20 mouse cellular contexts compared by ENCODE assay signal in the genomic region with DNA sequence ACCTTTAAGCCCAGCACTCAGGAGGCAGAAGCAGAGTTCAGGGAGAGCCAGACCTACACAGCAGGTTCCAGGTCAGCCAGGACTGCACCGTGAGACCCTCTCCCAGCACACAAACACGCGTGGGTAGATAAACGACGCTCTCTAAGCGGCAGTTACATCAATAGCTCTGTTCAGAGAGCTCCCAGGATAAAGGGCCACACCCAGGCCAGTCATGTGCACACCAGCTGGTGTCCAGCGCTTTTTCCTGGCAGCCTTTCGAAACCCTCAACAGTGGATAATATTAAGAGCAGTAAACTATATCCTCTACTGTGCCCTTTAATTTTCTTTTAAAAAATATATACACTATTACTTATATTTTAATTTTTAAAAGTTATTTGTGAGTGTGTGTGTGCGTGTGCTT. TPM values are rescaled to one million over a fixed set of nuclear protein-coding genes. Genes with fewer than 3 reads are reported as not detected.
A peak's percentile ranks its signal among the peaks of the same experiment; 100 is the strongest.
DNase-seq lines count a peak whose midpoint lies in the region; ATAC-seq and TF ChIP-seq lines count a peak whose summit lies in the region.
"Had no signal": no experiment of that assay in that cellular context is flagged by ENCODE, and none has a peak within 500 bp of the region (broad histone marks: within the 10 kb centered on the region; RNA-seq: fewer than 3 reads in every experiment).

No protein-coding gene starts in this region.

- TF ChIP-seq CTCF in thymus, adult 2 months (IDR thresholded peaks at IDR 0.05; ENCODE audit: borderline replicate concordance, control insufficient read depth, extremely low read depth, insufficient read depth, low read length, poor library complexity) = no peak

- H3K4me2 ChIP-seq in heart, embryonic 12.5 days = no peak overlapping the region
- H3K4me2 ChIP-seq in liver, embryonic 13.5 days = peak overlapping the region; percentile 78
- no peak overlapping the region for H3K4me2 ChIP-seq in neural tube, embryonic 15.5 days
- H3K4me2 ChIP-seq: embryonic facial prominence, embryonic 13.5 days; limb, embryonic 15.5 days; stomach, embryonic 15.5 days had no signal

- no peak for ATAC-seq in heart, embryonic 12.5 days (ENCODE audit: insufficient number of reproducible peaks, low FRiP score)
- no peak for ATAC-seq in liver, embryonic 13.5 days (ENCODE audit: low read depth)
- ATAC-seq in neural tube, embryonic 15.5 days (ENCODE audit: low FRiP score) = no peak
- ATAC-seq: forebrain, embryonic 16.5 days; midbrain, embryonic 16.5 days had no signal

- no peak overlapping the region for H3K4me3 ChIP-seq in heart, embryonic 12.5 days
- peak overlapping the region; percentile 76 for H3K4me3 ChIP-seq in liver, embryonic 13.5 days (replicated peaks)
- no peak overlapping the region for H3K4me3 ChIP-seq in neural tube, embryonic 15.5 days (replicated peaks)
- no peak overlapping the region for H3K4me3 ChIP-seq in thymus, adult 2 months (ENCODE audit: control insufficient read depth, insufficient read depth, low read length)
- H3K4me3 ChIP-seq: embryonic facial prominence, embryonic 13.5 days; limb, embryonic 15.5 days; stomach, embryonic 15.5 days had no signal

- H3K27me3 ChIP-seq in heart, embryonic 12.5 days (replicated peaks) = no peaks in the 10 kb centered on the region
- H3K27me3 ChIP-seq in liver, embryonic 13.5 days = no peaks in the 10 kb centered on the region
- no peaks in the 10 kb centered on the region for H3K27me3 ChIP-seq in neural tube, embryonic 15.5 days (replicated peaks)
- no peaks in the 10 kb centered on the region for H3K27me3 ChIP-seq in thymus, adult 2 months (ENCODE audit: control insufficient read depth, insufficient read depth, low read length)
- H3K27me3 ChIP-seq: embryonic facial prominence, embryonic 13.5 days; limb, embryonic 15.5 days; Patski; stomach, embryonic 15.5 days had no signal

- H3K27ac ChIP-seq in heart, embryonic 12.5 days (ENCODE audit: poor library complexity, severe bottlenecking) = no peak overlapping the region
- peak overlapping the region; percentile 99 for H3K27ac ChIP-seq in liver, embryonic 13.5 days
- H3K27ac ChIP-seq in neural tube, embryonic 15.5 days (replicated peaks) = no peak overlapping the region
- H3K27ac ChIP-seq in thymus, adult 2 months (ENCODE audit: control insufficient read depth, insufficient read depth, low read length) = no peak overlapping the region
- H3K27ac ChIP-seq: embryonic facial prominence, embryonic 13.5 days; limb, embryonic 15.5 days; stomach, embryonic 15.5 days had no signal

- DNase-seq in heart, adult 11 months = peak; percentile 94
- peak; percentile 34 for DNase-seq in urinary bladder, postnatal 14 days (ENCODE audit: low spot score)
- DNase-seq in urinary bladder, postnatal 25 days (ENCODE audit: low spot score) = no peak
- no peak for DNase-seq in liver, embryonic 13.5 days
- DNase-seq in thymus, adult 2 months = no peak
- DNase-seq: adrenal gland, postnatal 10 days; B cell, adult 2 months; gastrocnemius, postnatal 10 days; kidney, adult 11 months; lung, postnatal 10 days; right cerebral cortex, postnatal 25 days; thymus, adult 18-20 months had no signal

- peaks cover 11% of the 10 kb centered on the region; the same call in 1 of the 2 replicates for H3K4me1 ChIP-seq in heart, embryonic 12.5 days (replicated peaks)
- peaks cover 64% of the 10 kb centered on the region for H3K4me1 ChIP-seq in liver, embryonic 13.5 days (replicated peaks)
- H3K4me1 ChIP-seq in neural tube, embryonic 15.5 days = peaks cover 6% of the 10 kb centered on the region; the same call in 1 of the 2 replicates
- H3K4me1 ChIP-seq in thymus, adult 2 months (replicated peaks; ENCODE audit: control insufficient read depth, insufficient read depth, low read length) = no peaks in the 10 kb centered on the region
- H3K4me1 ChIP-seq: embryonic facial prominence, embryonic 13.5 days; limb, embryonic 15.5 days; stomach, embryonic 15.5 days had no signal

- 60% methylated on average over 9 of the region's 9 CpGs for WGBS in heart, embryonic 12.5 days
- whole genome bisulfite sequencing in liver, embryonic 13.5 days (ENCODE audit: insufficient replicate concordance) = 37% methylated on average over 9 of the region's 9 CpGs
- 71% methylated on average over 9 of the region's 9 CpGs for WGBS in neural tube, embryonic 15.5 days
- WGBS in thymus, adult 2 months = 93% methylated on average over 9 of the region's 9 CpGs

- TF ChIP-seq POLR2A in thymus, adult 2 months (IDR thresholded peaks at IDR 0.05; ENCODE audit: control insufficient read depth, extremely low read depth, insufficient read depth, low read length, poor library complexity) = no peak

- H3K9me3 ChIP-seq in heart, embryonic 12.5 days (replicated peaks) = no peaks in the 10 kb centered on the region
- H3K9me3 ChIP-seq in liver, embryonic 13.5 days (replicated peaks) = no peaks in the 10 kb centered on the region
- H3K9me3 ChIP-seq in neural tube, embryonic 15.5 days (replicated peaks) = no peaks in the 10 kb centered on the region
- H3K9me3 ChIP-seq: embryonic facial prominence, embryonic 13.5 days; limb, embryonic 15.5 days; stomach, embryonic 15.5 days had no signal

- H3K36me3 ChIP-seq in heart, embryonic 12.5 days = peaks cover 39% of the 10 kb centered on the region
- peaks cover 67% of the 10 kb centered on the region for H3K36me3 ChIP-seq in liver, embryonic 13.5 days
- peaks cover 19% of the 10 kb centered on the region; the same call in 1 of the 2 replicates for H3K36me3 ChIP-seq in neural tube, embryonic 15.5 days
- H3K36me3 ChIP-seq in thymus, adult 2 months (ENCODE audit: control insufficient read depth, insufficient read depth, low read length) = peaks cover 10% of the 10 kb centered on the region; the same call in 1 of the 2 replicates

- H3K9ac ChIP-seq in heart, embryonic 12.5 days = no peak overlapping the region
- H3K9ac ChIP-seq in liver, embryonic 13.5 days = peak overlapping the region; percentile 90
- H3K9ac ChIP-seq in neural tube, embryonic 15.5 days (replicated peaks) = no peak overlapping the region
- H3K9ac ChIP-seq: embryonic facial prominence, embryonic 13.5 days; limb, embryonic 15.5 days; stomach, embryonic 15.5 days had no signal

RNA-seq across cellular contexts. Expression of a gene that starts 49.8 kb away (rescaled TPM):
- 8.2 and 8.9 TPM in 2 replicates for polyA plus RNA-seq in heart, embryonic 12.5 days (2016; fragmentation: Nextera tagmentation; extraction: Ambion mirVana)
- 9.1 and 10.3 TPM in 2 replicates for polyA plus RNA-seq in liver, embryonic 13.5 days (2015; fragmentation: Nextera tagmentation; extraction: Ambion mirVana)
- polyA plus RNA-seq in neural tube, embryonic 15.5 days (2015; fragmentation: Nextera tagmentation; extraction: Ambion mirVana) = 18.6 and 25.7 TPM in 2 replicates
- 54.9 and 56.1 TPM in 2 replicates for polyA plus RNA-seq in thymus, adult 2 months (2012; rRNA removed)

Comparison
In these comparisons a context has a peak if more than half of its experiments do, and no peak if none do; other contexts are left out.
1. DNase-seq: peak in heart, adult 11 months (single experiment) and urinary bladder, postnatal 14 days (single experiment); none in urinary bladder, postnatal 25 days (single experiment), liver, embryonic 13.5 days (single experiment) and thymus, adult 2 months (single experiment).